Mouse (Mus musculus): ENCODE measurements at regions not wholly inside any gene's neighbourhood (a gene's known extent, or its start where the extent isn't known, plus 50 kb on each side); places are given as distances from the start of the nearest gene placed in this dataset.
A peak's percentile ranks its signal among the peaks of the same experiment; 100 is the strongest.

DNA sequence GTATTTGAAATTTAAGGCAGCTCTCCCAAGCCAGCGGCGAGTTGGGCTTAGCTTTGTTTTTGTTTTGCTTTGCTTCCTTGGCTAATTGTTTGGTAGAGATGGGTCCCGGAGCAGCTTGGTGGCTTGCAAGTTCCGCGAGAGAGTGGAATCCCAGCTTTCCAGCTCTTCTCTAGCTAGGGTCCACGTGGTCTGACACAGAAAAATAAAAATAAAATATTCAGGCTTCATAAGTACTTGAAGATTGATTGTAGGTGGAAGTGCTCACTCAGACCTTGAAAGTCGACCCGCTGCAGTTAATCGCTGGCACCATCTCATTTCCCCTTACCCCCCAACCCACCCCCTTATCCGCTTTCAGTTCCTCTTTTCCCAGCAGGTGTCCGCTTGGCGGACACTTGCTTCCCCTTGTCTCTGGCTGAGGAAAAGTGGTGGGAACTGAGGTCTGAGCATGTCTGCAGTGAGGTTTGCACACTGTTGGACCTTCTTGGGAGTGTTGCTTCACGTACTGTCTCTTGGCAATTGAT is 198.5 kb downstream of the Dusp6 start:
- DNase-seq (ENCODE audit: low read depth): no peak

DNA sequence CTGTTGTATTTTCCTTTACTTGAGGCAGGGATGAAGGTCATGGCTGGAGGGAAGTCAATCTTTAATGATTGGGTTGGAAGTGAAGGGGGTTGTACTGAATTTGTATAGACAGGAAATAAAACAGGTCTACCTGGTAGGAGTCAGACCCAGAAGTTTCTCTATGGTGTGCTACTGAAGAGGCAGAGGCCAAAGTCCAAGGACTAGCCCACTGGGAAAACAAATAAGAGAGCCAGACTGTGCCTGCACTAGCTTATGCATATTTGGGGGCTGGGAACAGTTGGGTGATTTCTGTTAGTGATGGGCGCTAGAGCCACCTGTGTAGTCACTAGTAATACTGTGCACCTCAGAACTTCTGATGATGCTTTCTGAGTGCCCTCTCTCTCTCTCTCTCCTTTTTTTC is 203.7 kb downstream of the Dusp6 start:
- DNase-seq (ENCODE audit: low read depth): no peak

DNA sequence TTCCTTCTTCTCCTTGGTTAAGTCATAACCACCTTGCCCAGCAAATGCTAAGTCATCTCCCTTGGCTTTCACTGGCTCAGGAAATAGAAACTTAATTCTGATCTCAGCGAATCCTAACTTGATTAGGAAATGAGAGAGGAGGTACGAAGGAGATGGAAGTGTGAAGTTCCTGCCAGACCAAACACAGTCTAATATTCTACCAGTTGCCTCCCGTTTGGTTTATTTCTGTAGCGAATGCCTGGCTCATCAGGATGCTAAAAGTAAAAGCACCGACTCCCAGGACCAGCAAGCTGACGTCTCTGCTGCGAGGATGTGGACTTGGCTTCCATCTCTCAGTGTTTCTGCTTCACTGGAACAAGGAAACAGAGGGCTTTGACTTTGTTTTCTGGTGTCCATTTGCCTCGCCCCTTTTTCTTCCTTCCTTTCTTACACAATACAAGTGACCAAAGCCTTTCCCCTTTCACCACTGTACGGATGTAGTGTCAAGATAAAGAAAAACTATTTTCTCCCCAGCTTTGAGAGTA is 204.3 kb downstream of the Dusp6 start:
- no peak for DNase-seq (ENCODE audit: low read depth)

DNA sequence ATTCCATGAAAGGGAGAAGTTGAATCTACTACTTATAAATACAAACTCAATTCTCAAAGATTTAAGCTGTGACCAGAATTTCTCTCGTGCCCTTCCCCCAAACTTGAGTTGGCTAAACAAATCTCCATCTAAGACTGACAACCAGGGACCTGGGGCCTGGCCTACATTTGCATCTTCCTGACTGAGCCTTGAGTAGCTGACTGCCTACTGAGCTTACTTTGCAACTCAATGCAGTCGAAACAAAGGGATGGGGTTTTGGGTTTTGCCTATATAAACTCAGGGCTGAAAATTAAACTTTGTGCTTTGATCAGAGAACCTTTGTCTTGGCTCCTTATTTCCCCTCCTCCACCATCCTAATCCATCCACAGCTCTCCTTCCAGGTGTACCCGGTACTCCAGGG is 205.9 kb downstream of the Dusp6 start:
- no peak for DNase-seq (ENCODE audit: low read depth)

DNA sequence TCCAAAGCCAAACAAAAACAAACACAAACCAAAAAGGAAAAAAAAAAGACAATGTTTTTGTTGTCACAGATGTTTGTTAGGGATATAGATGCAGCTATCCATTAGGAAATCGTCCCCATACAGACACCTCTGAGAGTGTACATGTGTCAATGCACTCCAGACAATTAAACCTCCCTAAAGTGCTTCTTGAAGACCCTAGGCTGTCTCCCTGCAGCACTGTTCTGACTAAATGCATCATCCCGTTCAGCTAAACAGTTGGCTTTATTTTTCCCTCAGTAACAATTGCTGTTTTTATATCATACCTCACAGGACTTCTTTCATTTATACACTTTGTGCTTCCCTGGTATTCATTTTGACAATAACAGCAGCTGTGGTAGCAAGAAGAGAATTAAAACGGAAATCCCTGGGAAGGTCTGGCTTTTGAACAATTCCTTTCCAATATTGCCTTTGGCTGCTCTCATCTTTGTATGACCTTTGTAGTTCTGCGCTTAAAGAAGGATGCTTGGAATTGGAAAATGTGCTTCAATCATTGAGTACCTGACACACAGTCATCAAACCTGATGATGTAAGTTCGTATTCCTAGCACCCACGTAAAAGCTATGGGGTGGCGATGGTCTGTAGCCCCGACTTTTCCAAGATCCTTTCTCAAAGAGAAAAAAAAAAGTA is 208.9 kb downstream of the Dusp6 start:
- no peak for DNase-seq (ENCODE audit: low read depth)

DNA sequence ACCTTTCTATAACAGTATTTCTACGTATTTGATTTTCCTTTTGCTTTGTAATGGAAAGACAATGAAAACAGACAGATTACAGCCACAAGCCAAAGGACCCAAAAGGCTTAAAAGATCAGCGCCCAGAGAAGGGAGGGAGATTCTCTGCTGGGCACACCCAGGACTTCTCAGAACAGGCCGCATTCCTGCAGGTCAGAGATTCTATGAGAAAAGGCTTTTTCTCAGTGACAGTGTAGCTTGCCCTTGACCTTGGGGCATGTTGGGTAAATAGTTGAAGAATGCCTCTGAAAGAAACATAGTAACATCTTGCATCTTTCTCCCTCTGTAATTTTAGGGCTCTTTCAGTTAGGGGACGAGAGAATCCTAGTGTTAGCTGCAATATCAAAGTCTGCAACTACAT is 209.8 kb downstream of the Dusp6 start:
- DNase-seq (ENCODE audit: low read depth): no peak

DNA sequence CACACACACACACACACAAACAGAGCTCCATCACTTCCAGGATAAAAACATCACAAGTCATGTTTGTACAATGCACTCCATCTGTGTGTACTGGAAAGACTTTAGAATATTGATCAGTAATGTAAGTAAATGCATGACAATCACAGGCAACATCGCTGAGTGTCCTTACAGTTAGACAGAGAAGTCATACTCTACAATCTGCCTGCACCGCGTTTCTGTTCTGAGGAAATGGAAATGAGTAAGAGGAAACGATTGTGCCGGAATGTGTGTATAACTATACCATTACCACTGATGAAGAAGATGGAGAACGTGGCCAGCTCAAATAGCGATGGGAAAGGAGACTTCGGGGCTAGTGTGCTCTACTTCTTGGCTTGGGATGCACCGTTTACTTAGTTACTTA is 210.7 kb downstream of the Dusp6 start:
- DNase-seq (ENCODE audit: low read depth): no peak

DNA sequence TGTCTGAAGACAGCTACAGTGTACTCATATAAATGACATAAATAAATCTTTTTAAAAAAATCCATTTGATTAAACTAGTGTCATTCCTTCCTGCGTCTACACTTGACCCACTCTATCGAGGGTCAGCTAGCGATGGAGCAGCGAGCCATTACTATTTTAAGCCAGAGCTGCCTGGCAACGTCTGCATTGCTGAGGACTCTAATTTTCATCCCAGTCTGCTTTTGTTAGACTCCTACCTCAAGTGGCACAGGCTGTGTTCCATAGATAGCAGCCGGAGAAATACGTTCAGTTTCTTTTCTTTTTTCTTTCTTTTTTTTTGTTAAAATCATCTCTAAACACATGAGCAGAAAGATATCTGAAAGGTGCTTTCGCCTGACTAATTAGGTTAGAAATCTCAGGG is 211.5 kb downstream of the Dusp6 start:
- DNase-seq (ENCODE audit: low read depth): no peak

DNA sequence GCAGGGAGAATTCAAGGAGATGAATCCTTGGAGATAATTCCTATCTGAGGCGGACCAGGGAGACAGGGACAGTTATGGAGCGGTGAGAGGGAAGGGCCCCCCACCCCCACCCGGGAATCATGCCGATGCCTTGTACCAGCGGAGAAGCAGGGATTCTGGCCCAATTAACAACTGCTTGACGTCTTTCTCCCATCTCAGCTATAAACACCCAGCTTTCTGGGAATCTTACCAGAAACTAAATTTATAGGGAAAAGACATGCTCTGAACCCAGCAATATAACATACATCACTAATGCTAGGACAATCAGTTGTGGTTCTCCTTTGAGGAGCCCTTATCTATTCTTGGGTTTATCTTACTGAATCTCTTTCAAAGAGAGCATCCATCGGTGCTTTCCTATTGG is 213.2 kb downstream of the Dusp6 start:
- DNase-seq (ENCODE audit: low read depth): no peak

DNA sequence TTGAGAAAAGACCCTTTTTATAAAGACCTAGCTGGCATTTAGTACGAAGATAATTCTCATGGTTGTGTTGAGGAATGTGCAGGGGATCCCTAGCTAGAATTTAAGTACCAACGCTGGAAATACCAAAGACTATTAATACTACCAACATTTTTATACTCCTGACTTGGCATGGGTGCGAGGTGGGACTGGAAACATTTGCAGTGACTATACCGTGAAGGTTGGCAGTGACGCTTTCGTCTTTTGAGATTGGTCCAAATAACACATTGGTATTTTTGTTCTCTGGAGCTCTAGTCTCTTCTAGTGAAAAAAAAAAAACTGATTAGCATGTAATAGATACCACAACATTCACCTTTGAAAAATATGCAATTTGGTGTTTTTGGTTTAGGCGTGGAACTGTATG is 213.7 kb downstream of the Dusp6 start:
- DNase-seq (ENCODE audit: low read depth): no peak

DNA sequence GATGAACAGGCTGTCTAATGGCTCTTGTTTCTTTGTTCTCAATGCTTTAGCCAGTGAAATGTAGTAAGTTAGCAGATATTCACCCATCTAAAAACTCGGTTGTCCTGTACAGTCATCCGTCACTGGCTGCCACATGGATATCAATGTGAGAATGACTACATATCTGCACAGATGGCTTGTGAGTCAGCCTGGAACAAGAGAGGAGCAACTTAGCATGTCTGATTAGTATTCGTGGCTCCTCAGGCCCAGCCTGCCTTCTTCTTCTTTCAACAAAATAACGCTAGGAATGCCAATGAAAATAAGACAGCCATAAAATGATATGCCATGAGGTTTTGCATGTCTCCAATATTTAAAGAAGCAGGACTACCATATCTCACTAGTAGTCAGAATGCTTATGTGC is 217.5 kb downstream of the Dusp6 start:
- DNase-seq (ENCODE audit: low read depth): no peak

DNA sequence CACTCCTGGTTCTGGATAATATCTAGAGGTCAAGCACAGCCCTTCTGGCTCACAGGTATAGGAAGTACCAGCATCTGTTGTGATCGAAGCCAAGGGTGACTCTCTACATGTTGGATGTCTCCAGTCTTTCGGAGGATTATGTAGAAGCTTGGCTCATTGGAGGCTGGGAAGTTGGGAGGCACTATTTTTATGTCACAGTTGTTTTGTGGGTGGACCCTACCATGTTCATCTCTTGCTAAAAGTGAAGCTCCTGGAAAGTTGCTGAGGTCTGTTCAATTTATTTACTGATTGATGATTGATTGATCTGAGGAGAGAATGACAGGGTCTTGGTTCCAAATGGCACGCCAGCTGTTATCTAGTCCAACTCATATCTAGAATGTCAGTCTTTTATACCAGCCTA is 219.0 kb downstream of the Dusp6 start:
- no peak for DNase-seq (ENCODE audit: low read depth)

DNA sequence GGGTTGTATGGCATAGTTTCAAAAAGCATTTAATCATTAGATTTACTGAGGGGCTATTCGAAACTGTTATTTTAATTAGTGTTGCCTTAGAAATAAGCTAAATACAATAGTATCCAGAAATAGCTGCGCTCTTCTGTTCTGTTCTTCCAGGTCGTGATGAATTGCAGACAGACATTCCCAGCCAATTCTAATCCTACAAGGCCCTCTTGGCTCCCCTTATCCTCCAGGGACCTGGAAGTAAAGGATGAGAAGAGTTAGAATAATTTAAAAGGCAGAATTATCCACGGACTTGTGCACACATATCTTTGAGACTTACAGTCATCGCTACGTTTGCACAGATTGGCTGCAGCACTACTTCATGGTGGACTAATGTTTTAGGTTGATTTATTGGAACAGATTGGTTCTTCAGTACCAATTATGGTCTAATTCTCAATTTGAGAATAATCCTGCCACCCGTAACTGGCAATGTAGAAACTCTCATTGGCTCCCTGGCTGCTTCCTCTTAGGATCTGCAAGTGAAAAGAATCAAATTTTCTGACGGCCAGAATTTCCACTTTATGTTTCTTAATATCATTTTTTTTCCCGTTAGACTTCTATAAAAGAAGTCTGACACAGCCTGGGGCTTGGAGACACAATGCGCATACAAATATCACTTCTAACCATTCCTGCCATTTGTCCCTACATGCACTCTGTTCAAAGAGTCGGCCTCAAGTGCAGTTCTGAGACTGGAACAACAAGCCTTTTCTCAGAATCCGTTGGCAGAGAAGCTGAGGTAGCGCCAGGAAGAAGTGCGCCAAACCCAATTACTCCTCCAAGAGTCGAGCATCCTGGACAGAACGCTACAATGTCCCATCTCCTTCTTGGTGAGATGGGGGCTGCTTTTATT is 225.4 kb downstream of the Dusp6 start:
- DNase-seq (ENCODE audit: low read depth): no peak

DNA sequence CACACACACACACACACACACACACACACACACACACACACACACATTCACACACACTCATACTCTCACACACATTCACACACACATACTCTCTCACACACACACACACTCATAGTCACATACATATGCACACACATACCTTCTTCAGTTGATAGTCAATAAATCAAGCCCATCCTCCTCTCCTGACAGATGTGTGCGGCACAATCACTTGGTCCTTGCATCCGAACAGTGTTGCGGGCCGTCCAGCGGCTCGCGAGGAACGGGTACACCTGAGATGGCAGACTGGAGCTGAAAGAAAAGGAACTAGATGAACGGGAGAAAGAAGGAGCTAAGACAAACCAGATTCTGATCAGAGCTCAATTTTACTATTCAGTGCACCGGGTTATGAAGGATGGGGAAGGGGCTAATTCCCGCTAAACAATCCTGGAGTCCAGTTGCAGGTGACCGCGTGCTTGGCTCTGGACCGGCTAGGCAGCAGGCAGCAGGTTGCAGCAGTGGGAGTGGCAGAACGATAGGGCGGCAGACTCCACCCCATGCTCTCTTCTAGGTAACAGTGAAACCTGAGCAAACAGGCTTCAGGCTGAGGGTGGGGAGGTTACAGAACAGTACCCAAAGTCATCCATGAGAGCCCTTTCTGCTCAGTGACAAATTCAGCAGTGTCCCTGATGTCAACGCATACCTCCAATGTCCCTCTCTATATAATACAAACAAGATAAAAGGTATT is 247.8 kb downstream of the Csl start:
- no peak for DNase-seq (ENCODE audit: low read depth)

DNA sequence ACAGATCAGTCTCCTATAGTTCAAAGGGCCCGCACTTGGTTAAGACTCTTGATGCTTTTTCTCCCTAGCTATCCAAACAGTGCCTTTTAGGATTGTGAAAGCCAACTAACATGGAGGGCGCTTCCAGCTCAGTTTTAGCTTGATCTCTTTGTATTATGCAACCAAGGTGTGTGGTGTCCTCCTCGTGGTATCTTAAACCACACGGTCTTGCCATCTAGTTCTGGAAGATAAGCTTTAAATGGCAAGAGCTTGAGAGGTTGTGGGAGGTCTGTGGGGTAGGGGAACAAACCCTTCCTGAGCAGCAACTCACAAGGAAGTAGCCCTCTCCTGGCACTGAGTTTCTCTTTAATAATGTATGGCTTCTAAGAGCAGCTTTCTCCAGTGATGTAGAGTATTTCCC is 241.5 kb downstream of the Csl start:
- DNase-seq (ENCODE audit: low read depth): no peak

DNA sequence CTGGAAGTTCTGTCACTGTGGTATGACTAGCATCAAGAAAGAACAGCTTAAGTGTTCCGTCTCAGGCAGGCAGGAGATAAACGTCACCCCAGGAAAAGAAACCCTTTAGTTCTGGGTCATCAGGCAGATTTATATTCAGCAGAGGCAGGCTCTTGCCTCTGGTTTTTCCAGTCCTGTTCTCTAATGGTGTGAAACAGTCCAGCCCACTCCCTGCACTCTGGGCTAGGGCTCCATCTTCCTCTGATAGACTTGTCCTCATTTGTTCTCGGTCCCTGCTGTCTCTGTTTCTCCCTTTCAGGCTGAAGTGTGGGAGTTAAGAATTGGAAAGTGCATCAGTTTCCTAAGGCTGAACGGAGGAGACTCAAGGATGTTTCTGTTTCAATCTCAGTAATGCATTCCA is 240.0 kb downstream of the Csl start:
- DNase-seq (ENCODE audit: low read depth): no peak

DNA sequence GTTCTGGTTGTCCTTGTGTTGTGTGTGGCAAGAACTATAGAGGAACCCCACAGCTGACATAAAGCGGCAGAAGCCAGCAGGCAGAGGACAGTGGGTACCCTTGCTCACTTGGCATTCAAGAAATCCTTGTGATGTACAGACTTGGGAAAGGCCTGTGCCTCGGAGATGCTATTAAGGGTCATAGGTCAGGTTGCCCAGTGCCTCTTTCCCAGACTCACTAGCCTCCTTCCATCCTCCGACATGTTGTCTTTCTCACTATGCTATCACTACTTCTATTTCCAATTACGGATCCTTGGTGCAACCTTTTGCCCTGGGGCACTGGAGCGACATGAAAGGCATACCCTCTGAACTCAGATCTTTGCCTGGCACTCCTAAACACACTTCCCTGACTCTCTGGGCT is 235.6 kb downstream of the Csl start:
- no peak for DNase-seq (ENCODE audit: low read depth)

DNA sequence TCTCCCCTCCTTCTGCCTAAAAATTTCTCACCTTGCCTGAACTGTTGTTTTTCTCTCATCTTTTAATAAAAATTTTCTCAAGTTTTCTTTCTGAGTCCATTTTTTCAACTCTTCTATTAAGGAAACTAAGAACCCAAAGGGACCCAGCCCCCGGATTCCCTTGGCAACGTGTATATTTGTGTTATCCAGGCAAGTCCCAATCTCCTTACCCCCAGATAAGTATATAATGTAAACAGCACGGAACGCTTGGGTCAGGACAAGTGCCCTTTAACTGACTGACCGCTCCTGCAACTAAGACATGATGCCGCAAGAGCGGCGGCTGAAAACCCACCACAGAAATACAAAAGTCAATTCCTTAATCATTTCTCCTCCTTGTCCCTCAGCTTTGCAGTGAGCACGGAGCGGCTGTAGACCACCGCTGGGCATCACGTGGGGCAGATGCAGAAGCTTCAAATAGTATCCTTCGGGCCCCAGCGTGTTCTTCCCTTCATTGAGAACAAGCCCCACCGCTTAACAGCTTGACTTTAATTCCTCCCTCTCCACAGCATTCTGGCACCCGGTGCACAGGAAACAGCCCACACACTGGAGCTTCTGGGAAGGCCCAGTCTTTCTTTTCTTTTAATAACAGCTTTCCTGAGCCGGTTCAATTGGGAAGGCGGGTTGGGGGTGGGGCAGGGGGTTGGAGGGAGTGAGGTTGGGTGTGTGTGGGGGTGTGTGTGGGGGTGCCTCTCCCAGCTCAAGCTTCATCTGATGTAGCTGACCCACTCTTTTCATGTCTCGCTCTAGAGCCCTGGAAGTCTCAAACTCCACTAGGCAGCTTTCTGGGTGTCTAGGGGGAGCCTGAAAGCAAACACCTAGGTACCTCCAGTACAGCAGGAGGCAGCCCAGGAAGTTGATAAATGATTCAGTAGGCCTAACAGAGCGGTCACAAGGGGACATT is 234.9 kb downstream of the Csl start:
- no peak for DNase-seq (ENCODE audit: low read depth)

DNA sequence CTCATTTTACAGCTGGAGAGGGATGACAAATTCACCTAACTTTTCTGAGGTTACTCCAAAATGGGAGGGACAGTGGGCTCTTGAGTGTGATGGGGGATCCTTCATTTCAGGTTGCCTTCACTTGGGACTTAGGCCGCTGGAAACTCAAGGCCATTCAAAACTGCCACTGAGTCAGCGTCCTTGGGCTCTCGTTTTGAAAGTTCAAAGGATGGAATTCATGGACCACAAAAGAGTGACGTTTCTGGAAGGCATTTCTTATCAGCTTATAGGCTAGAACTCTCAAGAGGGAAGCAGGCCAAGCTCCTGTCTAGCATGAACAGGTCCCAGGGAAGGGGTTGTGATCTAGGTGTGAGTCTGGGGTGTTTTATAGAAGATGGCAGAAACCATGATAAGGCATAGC is 233.3 kb downstream of the Csl start:
- no peak for DNase-seq (ENCODE audit: low read depth)

DNA sequence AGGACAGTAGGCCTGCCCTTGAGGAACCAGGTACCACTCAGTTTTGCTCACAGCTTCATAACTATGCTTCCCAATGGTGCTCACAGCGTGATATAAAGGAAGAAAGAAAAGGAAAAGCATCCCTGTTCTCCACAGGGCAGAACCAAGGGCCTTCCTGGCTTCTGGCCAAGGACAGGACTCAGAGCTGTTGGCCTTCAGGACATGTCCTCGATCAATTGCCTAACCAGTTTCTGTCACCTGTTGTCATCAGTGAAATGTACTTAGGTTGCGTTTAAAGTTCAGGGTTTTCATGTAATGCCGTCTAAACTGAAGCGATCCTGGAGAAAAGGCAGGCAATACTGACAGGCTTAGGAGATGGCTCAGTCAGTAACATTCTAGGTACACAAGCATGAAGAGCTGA is 232.9 kb downstream of the Csl start:
- no peak for DNase-seq (ENCODE audit: low read depth)

DNA sequence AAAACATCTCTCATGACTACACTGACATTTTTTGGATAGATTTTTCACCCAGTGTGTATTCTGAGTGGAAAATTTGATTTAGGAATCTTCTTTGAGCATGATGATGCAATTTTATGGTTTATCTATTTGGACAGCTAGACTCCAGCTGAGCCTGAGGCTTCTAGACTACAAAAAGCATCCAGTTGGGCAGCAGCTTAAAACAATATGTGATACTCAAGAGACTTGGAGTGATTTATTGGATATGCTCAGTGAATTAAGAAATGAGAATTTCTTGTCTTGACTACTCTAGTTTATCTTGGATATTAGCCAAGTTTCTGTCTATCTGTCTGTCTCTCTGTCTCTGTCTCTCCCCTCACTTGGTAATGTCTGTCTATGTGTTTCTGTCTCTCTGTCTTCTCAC is 228.4 kb downstream of the Csl start:
- peak; percentile 37 for DNase-seq (ENCODE audit: low read depth)

DNA sequence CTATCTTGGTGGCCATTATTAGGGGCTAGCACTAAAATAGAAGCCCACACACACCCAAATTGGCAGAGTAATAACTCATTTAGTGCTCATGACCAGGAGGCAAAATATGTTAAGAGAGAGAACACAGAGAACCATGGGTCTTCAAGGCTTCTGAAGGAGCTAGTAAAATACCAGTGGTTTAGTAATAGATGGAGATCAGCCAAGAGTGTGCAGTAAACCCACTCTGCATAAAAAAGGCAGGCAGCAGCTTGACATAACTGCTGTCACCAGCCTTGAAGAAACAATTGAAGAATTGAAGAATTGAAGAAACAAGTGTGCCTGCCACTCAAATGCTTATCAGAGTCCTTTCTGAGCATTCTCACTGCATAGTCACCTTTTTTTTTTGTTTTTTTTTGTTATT is 227.9 kb downstream of the Csl start:
- peak; percentile 44 for DNase-seq (ENCODE audit: low read depth)
